Mouse (Mus musculus): Measurements from ENCODE around the gene Spta1.

Gene Spta1

GRCm38 (mm10) chr1:174239916-174240315 is 67.3 kb downstream of the Spta1 start:
- no peak overlapping the region for H3K4me3 ChIP-seq (replicated peaks; ENCODE audit: low read length)
- H3K4me1 ChIP-seq (replicated peaks; ENCODE audit: low read depth, low read length), result no peaks in the 10 kb centered on the region
- no peaks in the 10 kb centered on the region for H3K27me3 ChIP-seq (ENCODE audit: insufficient read depth, low read length)
- H3K9me3 ChIP-seq (ENCODE audit: low read length), result no peaks in the 10 kb centered on the region
- H3K36me3 ChIP-seq (ENCODE audit: insufficient read depth, low read length), result no peaks in the 10 kb centered on the region
- TF ChIP-seq CTCF (conservative IDR thresholded peaks at IDR 0.05; ENCODE audit: low read length) (no peak), POU5F1 (IDR thresholded peaks at IDR 0.05; ENCODE audit: borderline replicate concordance, low read length) (no peak), NANOG (IDR thresholded peaks at IDR 0.05; ENCODE audit: borderline replicate concordance, low read length) (no peak)

GRCm38 (mm10) chr1:174244621-174245020 is 72.0 kb downstream of the Spta1 start:
- TF ChIP-seq POU5F1 (IDR thresholded peaks at IDR 0.05; ENCODE audit: borderline replicate concordance, low read length), result no peak
- no peak for TF ChIP-seq NANOG (IDR thresholded peaks at IDR 0.05; ENCODE audit: borderline replicate concordance, low read length)
- no peak for TF ChIP-seq CTCF (conservative IDR thresholded peaks at IDR 0.05; ENCODE audit: low read length)
- Histone ChIP-seq H3K27me3 (ENCODE audit: insufficient read depth, low read length) (no peaks in the 10 kb centered on the region), H3K9me3 (ENCODE audit: low read length) (no peaks in the 10 kb centered on the region), H3K36me3 (ENCODE audit: insufficient read depth, low read length) (no peaks in the 10 kb centered on the region), H3K4me3 (replicated peaks; ENCODE audit: low read length) (no peak overlapping the region), H3K4me1 (replicated peaks; ENCODE audit: low read depth, low read length) (no peaks in the 10 kb centered on the region)

- TF ChIP-seq CTCF (conservative IDR thresholded peaks at IDR 0.05; ENCODE audit: low read length), result no peak
- TF ChIP-seq NANOG (IDR thresholded peaks at IDR 0.05; ENCODE audit: borderline replicate concordance, low read length), result no peak
- TF ChIP-seq POU5F1 (IDR thresholded peaks at IDR 0.05; ENCODE audit: borderline replicate concordance, low read length), result no peak
- Histone ChIP-seq H3K36me3 (ENCODE audit: insufficient read depth, low read length) (no peaks in the 10 kb centered on the region), H3K4me3 (replicated peaks; ENCODE audit: low read length) (no peak overlapping the region), H3K9me3 (ENCODE audit: low read length) (no peaks in the 10 kb centered on the region), H3K27me3 (ENCODE audit: insufficient read depth, low read length) (no peaks in the 10 kb centered on the region), H3K4me1 (replicated peaks; ENCODE audit: low read depth, low read length) (no peaks in the 10 kb centered on the region)
These were observed 73.5 kb downstream of the Spta1 start for GRCm38 (mm10) chr1:174246080-174246479.

- Histone ChIP-seq H3K36me3 (ENCODE audit: insufficient read depth, low read length) (no peaks in the 10 kb centered on the region), H3K9me3 (ENCODE audit: low read length) (no peaks in the 10 kb centered on the region), H3K4me3 (replicated peaks; ENCODE audit: low read length) (no peak overlapping the region), H3K4me1 (replicated peaks; ENCODE audit: low read depth, low read length) (no peaks in the 10 kb centered on the region), H3K27me3 (ENCODE audit: insufficient read depth, low read length) (no peaks in the 10 kb centered on the region)
- TF ChIP-seq NANOG (IDR thresholded peaks at IDR 0.05; ENCODE audit: borderline replicate concordance, low read length) (no peak), CTCF (conservative IDR thresholded peaks at IDR 0.05; ENCODE audit: low read length) (no peak), POU5F1 (IDR thresholded peaks at IDR 0.05; ENCODE audit: borderline replicate concordance, low read length) (no peak)
These were observed 74.6 kb downstream of the Spta1 start for GRCm38 (mm10) chr1:174247170-174247569.

- Histone ChIP-seq H3K36me3 (ENCODE audit: insufficient read depth, low read length) (no peaks in the 10 kb centered on the region), H3K27me3 (ENCODE audit: insufficient read depth, low read length) (no peaks in the 10 kb centered on the region), H3K9me3 (ENCODE audit: low read length) (no peaks in the 10 kb centered on the region), H3K4me3 (replicated peaks; ENCODE audit: low read length) (no peak overlapping the region), H3K4me1 (replicated peaks; ENCODE audit: low read depth, low read length) (no peaks in the 10 kb centered on the region)
- TF ChIP-seq NANOG (IDR thresholded peaks at IDR 0.05; ENCODE audit: borderline replicate concordance, low read length) (no peak), CTCF (conservative IDR thresholded peaks at IDR 0.05; ENCODE audit: low read length) (no peak), POU5F1 (IDR thresholded peaks at IDR 0.05; ENCODE audit: borderline replicate concordance, low read length) (no peak)
These were observed 77.8 kb downstream of the Spta1 start for GRCm38 (mm10) chr1:174250376-174250775.

GRCm38 (mm10) chr1:174251961-174252360 is 79.4 kb downstream of the Spta1 start, which contains the start of gene Olfr419:
Olfr419 (minus strand) TSS chr1:174252061.
- no peaks in the 10 kb centered on the region for H3K9me3 ChIP-seq (ENCODE audit: low read length)
- no peak within 1 kb of the TSS for H3K4me3 ChIP-seq (replicated peaks; ENCODE audit: low read length)
- H3K4me1 ChIP-seq (replicated peaks; ENCODE audit: low read depth, low read length), result no peaks in the 10 kb centered on the region
- H3K27me3 ChIP-seq (ENCODE audit: insufficient read depth, low read length), result no peaks in the 10 kb centered on the region
- no peak for TF ChIP-seq POU5F1 (IDR thresholded peaks at IDR 0.05; ENCODE audit: borderline replicate concordance, low read length)
- TF ChIP-seq NANOG (IDR thresholded peaks at IDR 0.05; ENCODE audit: borderline replicate concordance, low read length), result no peak
- no peak for TF ChIP-seq CTCF (conservative IDR thresholded peaks at IDR 0.05; ENCODE audit: low read length)
- H3K36me3 ChIP-seq (ENCODE audit: insufficient read depth, low read length), result no peaks in the 10 kb centered on the region

GRCm38 (mm10) chr1:174267816-174268215 is 95.2 kb downstream of the Spta1 start:
- Histone ChIP-seq H3K4me3 (replicated peaks; ENCODE audit: low read length) (no peak overlapping the region), H3K9me3 (ENCODE audit: low read length) (no peaks in the 10 kb centered on the region), H3K36me3 (ENCODE audit: insufficient read depth, low read length) (no peaks in the 10 kb centered on the region), H3K27me3 (ENCODE audit: insufficient read depth, low read length) (no peaks in the 10 kb centered on the region), H3K4me1 (replicated peaks; ENCODE audit: low read depth, low read length) (no peaks in the 10 kb centered on the region)
- TF ChIP-seq POU5F1 (IDR thresholded peaks at IDR 0.05; ENCODE audit: borderline replicate concordance, low read length), result no peak
- no peak for TF ChIP-seq CTCF (conservative IDR thresholded peaks at IDR 0.05; ENCODE audit: low read length)
- TF ChIP-seq NANOG (IDR thresholded peaks at IDR 0.05; ENCODE audit: borderline replicate concordance, low read length), result no peak

GRCm38 (mm10) chr1:174269162-174269561 is 96.6 kb downstream of the Spta1 start:
- Histone ChIP-seq H3K27me3 (ENCODE audit: insufficient read depth, low read length) (no peaks in the 10 kb centered on the region), H3K36me3 (ENCODE audit: insufficient read depth, low read length) (no peaks in the 10 kb centered on the region), H3K4me3 (replicated peaks; ENCODE audit: low read length) (no peak overlapping the region), H3K9me3 (ENCODE audit: low read length) (no peaks in the 10 kb centered on the region), H3K4me1 (replicated peaks; ENCODE audit: low read depth, low read length) (no peaks in the 10 kb centered on the region)
- no peak for TF ChIP-seq POU5F1 (IDR thresholded peaks at IDR 0.05; ENCODE audit: borderline replicate concordance, low read length)
- TF ChIP-seq CTCF (conservative IDR thresholded peaks at IDR 0.05; ENCODE audit: low read length), result no peak
- no peak for TF ChIP-seq NANOG (IDR thresholded peaks at IDR 0.05; ENCODE audit: borderline replicate concordance, low read length)

GRCm38 (mm10) chr1:174270643-174271042 is 98.1 kb downstream of the Spta1 start:
- H3K4me3 ChIP-seq (replicated peaks; ENCODE audit: low read length), result no peak overlapping the region
- H3K4me1 ChIP-seq (replicated peaks; ENCODE audit: low read depth, low read length), result no peaks in the 10 kb centered on the region
- TF ChIP-seq POU5F1 (IDR thresholded peaks at IDR 0.05; ENCODE audit: borderline replicate concordance, low read length), result no peak
- no peak for TF ChIP-seq NANOG (IDR thresholded peaks at IDR 0.05; ENCODE audit: borderline replicate concordance, low read length)
- TF ChIP-seq CTCF (conservative IDR thresholded peaks at IDR 0.05; ENCODE audit: low read length), result no peak
- H3K36me3 ChIP-seq (ENCODE audit: insufficient read depth, low read length), result no peaks in the 10 kb centered on the region
- H3K9me3 ChIP-seq (ENCODE audit: low read length), result no peaks in the 10 kb centered on the region
- H3K27me3 ChIP-seq (ENCODE audit: insufficient read depth, low read length), result no peaks in the 10 kb centered on the region
